Mouse (Mus musculus): Measurements from ENCODE around the gene Gm28710. TPM values are rescaled to one million over a fixed set of nuclear protein-coding genes. Genes with fewer than 3 reads are reported as not detected.

The Gm28710 gene
- polyA plus RNA-seq (2012) = not detected in 2 replicates

- TF ChIP-seq GATA1 (IDR thresholded peaks at IDR 0.05; ENCODE audit: low read length) = no peak
Observed at GRCm38 (mm10) chr5:16791243-16791860, at the start of gene Gm28710. Gene Gm28710, plus strand, starts transcription at chr5:16791810.

DNA sequence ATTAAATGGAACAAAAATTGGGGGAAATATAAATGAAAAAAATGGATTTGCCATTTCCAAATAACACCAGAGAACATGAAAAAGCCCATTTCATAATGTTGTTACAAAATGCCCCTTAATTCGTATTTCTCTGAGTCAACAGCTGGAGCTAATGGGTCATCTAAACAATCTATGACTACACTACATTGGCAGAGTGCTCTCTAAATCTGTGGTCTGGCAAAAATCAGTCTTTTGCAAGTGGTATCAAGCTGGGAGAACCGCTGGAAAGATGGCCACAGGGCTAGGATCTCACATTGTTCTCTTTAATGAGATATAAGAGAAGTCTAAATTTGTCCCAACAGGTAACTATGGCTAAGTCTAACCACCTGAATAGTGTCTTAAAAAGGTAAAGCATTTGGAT, 14.4 kb upstream of the Gm28710 start:
- no peak for TF ChIP-seq GATA1 (IDR thresholded peaks at IDR 0.05; ENCODE audit: low read length)

GRCm38 (mm10) chr5:16778610-16779172, 12.9 kb upstream of the Gm28710 start:
- no peak for TF ChIP-seq GATA1 (IDR thresholded peaks at IDR 0.05; ENCODE audit: low read length)

- no peak for TF ChIP-seq GATA1 (IDR thresholded peaks at IDR 0.05; ENCODE audit: low read length)
Observed at GRCm38 (mm10) chr5:16785627-16786026, 6.0 kb upstream of the Gm28710 start.

GRCm38 (mm10) chr5:16794972-16795371, 3.4 kb downstream of the Gm28710 start:
- TF ChIP-seq GATA1 (IDR thresholded peaks at IDR 0.05; ENCODE audit: low read length) = no peak

- no peak for TF ChIP-seq GATA1 (IDR thresholded peaks at IDR 0.05; ENCODE audit: low read length)
Observed at GRCm38 (mm10) chr5:16802726-16803125, 11.1 kb downstream of the Gm28710 start.

DNA sequence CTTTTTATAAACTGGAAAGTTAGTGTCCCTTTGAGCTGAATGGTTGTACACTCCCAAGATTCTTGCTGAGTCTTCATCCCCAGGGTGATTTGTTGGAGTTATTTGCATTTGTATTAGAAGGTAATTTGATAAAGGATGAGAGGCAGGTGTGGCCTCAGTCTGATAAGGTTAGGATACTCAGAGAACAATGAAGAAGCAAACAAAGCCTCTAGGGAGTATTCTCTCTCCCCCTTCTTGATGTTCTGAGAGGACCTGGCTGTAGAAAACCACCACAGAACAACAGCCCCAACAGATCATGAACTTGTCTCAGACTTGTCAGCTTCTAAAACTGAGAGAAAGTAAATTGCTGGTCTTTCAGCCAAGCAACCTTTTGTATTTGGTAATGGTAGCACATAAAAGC, 47.4 kb downstream of the Gm28710 start:
- no peak for TF ChIP-seq GATA1 (IDR thresholded peaks at IDR 0.05; ENCODE audit: low read length)

DNA sequence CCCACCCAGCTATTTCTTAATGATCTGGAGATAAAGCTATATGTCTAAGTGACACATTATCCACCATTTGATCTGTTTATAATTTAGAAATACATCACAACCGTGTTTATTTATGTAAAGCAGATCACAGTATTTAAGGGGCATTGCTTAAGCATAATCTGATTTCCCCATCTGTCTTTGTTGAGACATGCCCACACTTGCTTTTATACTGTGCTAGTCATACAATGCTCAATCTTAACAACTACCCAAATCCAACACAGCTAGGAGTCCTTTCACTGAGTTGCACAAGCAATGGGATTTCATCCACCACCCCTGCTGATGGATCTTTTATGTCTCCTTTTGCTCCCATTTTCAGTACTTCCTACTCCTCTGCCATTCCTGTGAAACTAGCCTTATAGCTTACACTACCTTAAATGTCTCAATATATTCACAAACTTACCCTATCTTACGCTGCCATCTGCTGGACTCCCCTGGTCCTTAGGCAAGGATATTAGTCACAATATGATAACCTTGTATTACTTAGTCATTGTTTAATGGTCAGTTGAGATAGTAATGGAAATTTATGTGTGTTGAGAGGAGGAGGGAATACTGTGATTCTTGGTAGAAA, 77.8 kb downstream of the Gm28710 start:
- no peak for TF ChIP-seq GATA1 (IDR thresholded peaks at IDR 0.05; ENCODE audit: low read length)

- no peak for TF ChIP-seq GATA1 (IDR thresholded peaks at IDR 0.05; ENCODE audit: low read length)
Observed at GRCm38 (mm10) chr5:16894161-16894560, 102.6 kb downstream of the Gm28710 start.

- TF ChIP-seq GATA1 (IDR thresholded peaks at IDR 0.05; ENCODE audit: low read length) = no peak
Observed at GRCm38 (mm10) chr5:16919791-16920190, 128.2 kb downstream of the Gm28710 start.

GRCm38 (mm10) chr5:16922473-16922872, 130.9 kb downstream of the Gm28710 start:
- TF ChIP-seq GATA1 (IDR thresholded peaks at IDR 0.05; ENCODE audit: low read length) = no peak

Other genes with a start within 250 kb of the Gm28710 start
- not detected in 2 replicates for gene Hgf, start 238.3 kb upstream of the Gm28710 start, polyA plus RNA-seq (2012)